Mouse (Mus musculus) heart, adult 18-20 months (tissue): ENCODE results near the gene Cdc40. TPM values are rescaled to one million over a fixed set of nuclear protein-coding genes. Genes with fewer than 3 reads are reported as not detected.

Experiments used
- DNase-seq, 2 experiments: peaks; one replicate each; pipeline ENCODE4 v3.0.0; 2021 to 2022; ENCODE audit warnings: mixed read lengths in 1 of 2
- long read RNA-seq, 2 experiments: library from polyadenylated mRNA; stranded (forward); transcript quantifications; one replicate each; pipeline ENCODE4 v2.0.0; 2021
- total RNA-seq, 2 experiments: library from RNA; stranded (reverse); gene quantifications; 2 replicates each; pipeline ENCODE4 v1.2.3; 2021

Cdc40 gene
- total RNA-seq, result 10 to 100 TPM; 17.7 to 19.0 TPM
- long read RNA-seq, experiment 1, transcript Cdc40-201 (15 exons, 3,534 nt), result major isoform, 14 of 17 reads
- long read RNA-seq, experiment 1, partial matches to known transcripts, result 2 of 17 reads
- long read RNA-seq, experiment 1, other reads (novel, unspliced or antisense), result 1 of 17 reads
- long read RNA-seq, experiment 2, transcript Cdc40-201 (15 exons, 3,534 nt), result major isoform, 7 of 8 reads
- long read RNA-seq, experiment 2, partial matches to known transcripts, result 1 of 8 reads
- long read RNA-seq, experiment 2, other reads (novel, unspliced or antisense), result 0 of 8 reads

GRCm38 (mm10) chr10:40882831-40883643 lies at the start of gene Cdc40, which contains the start of gene Wasf1:
Cdc40 (minus strand) TSS chr10:40883311.
Wasf1 (plus strand) TSS chr10:40883475.
- peak; percentile 96 to 97 for DNase-seq

GRCm38 (mm10) chr10:40919464-40919863 lies 36.4 kb upstream of the Cdc40 start:
- no peak for DNase-seq

GRCm38 (mm10) chr10:40918669-40919440 lies 35.7 kb upstream of the Cdc40 start:
- DNase-seq, result no peak

GRCm38 (mm10) chr10:40915240-40915639 lies 32.1 kb upstream of the Cdc40 start:
- peak in 1 of 2 experiments; percentile 5 for DNase-seq

- no peak for DNase-seq
These were observed 27.7 kb upstream of the Cdc40 start for GRCm38 (mm10) chr10:40910811-40911210.

GRCm38 (mm10) chr10:40908580-40908979 lies 25.5 kb upstream of the Cdc40 start:
- no peak for DNase-seq

GRCm38 (mm10) chr10:40906802-40907201 lies 23.7 kb upstream of the Cdc40 start:
- DNase-seq, result no peak

- DNase-seq, result no peak
These were observed 23.0 kb upstream of the Cdc40 start for GRCm38 (mm10) chr10:40906131-40906530.

GRCm38 (mm10) chr10:40901786-40902185 lies 18.7 kb upstream of the Cdc40 start:
- no peak for DNase-seq

- no peak for DNase-seq
These were observed 13.5 kb upstream of the Cdc40 start for GRCm38 (mm10) chr10:40896656-40897055.

GRCm38 (mm10) chr10:40895765-40896164 lies 12.7 kb upstream of the Cdc40 start:
- no peak for DNase-seq

- no peak for DNase-seq
These were observed 6.0 kb upstream of the Cdc40 start for GRCm38 (mm10) chr10:40889146-40889545.

- DNase-seq, result no peak
These were observed 4.2 kb upstream of the Cdc40 start for GRCm38 (mm10) chr10:40887316-40887715.

GRCm38 (mm10) chr10:40885432-40885831 lies 2.3 kb upstream of the Cdc40 start:
- no peak for DNase-seq

- peak; percentile 21 to 47 for DNase-seq
These were observed 1.2 kb upstream of the Cdc40 start for GRCm38 (mm10) chr10:40884279-40884806.

- DNase-seq, result no peak
These were observed 650 bp upstream of the Cdc40 start for GRCm38 (mm10) chr10:40883644-40884278.

- DNase-seq, result no peak
These were observed 778 bp downstream of the Cdc40 start for GRCm38 (mm10) chr10:40882333-40882732.

- DNase-seq, result peak in 1 of 2 experiments; percentile 8
These were observed 1.9 kb downstream of the Cdc40 start for GRCm38 (mm10) chr10:40881236-40881635.

GRCm38 (mm10) chr10:40879969-40880368 lies 3.1 kb downstream of the Cdc40 start:
- DNase-seq, result no peak

- DNase-seq, result no peak
These were observed 4.9 kb downstream of the Cdc40 start for GRCm38 (mm10) chr10:40878246-40878645.

- no peak for DNase-seq
These were observed 11.1 kb downstream of the Cdc40 start for GRCm38 (mm10) chr10:40872052-40872451.

GRCm38 (mm10) chr10:40871301-40871700 lies 11.8 kb downstream of the Cdc40 start:
- DNase-seq, result no peak
